Mouse (Mus musculus): ENCODE data around the gene Slc7a5.
A peak's percentile ranks its signal among the peaks of the same experiment; 100 is the strongest.

Gene Slc7a5

GRCm38 (mm10) chr8:121935341-121936294 lies 28.1 kb upstream of the Slc7a5 start:
- DNase-seq (ENCODE audit: low spot score): peak; percentile 72

- no peak for DNase-seq (ENCODE audit: low spot score)
These were observed 27.4 kb upstream of the Slc7a5 start for GRCm38 (mm10) chr8:121934923-121935322.

- peak; percentile 78 for DNase-seq (ENCODE audit: low spot score)
These were observed 27.0 kb upstream of the Slc7a5 start for GRCm38 (mm10) chr8:121934506-121934905.

- no peak for DNase-seq (ENCODE audit: low spot score)
These were observed 25.4 kb upstream of the Slc7a5 start for GRCm38 (mm10) chr8:121932668-121933520.

DNA sequence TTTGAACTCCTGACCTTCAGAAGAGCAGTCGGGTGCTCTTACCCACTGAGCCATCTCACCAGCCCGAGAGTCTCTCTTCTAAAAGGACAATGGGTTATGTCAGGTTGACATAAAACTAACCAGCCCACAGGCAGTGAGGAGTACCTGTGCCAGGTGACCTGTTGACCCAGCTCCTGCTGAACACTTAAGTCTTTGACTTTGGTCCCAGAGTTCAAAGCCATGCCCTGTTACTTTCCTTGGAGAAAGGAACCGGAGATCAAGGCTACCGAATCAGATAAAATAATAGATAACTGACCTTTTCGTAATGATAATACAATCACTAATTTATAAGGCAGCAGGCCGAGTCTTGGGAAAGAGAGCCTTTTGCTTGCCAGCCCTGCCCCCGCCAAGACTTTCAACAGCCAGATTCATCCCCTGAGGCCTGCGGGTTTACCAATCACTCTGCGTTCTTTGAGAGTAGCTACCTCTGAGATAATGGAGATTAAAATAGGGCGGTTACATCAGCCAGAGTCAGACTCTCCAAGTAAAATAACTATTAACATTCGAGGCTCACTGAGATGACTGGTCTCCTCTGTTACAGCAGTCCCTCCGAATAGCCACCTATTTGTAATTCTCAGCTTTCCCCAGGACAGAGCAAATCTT lies 24.7 kb upstream of the Slc7a5 start:
- DNase-seq (ENCODE audit: low spot score): no peak

DNA sequence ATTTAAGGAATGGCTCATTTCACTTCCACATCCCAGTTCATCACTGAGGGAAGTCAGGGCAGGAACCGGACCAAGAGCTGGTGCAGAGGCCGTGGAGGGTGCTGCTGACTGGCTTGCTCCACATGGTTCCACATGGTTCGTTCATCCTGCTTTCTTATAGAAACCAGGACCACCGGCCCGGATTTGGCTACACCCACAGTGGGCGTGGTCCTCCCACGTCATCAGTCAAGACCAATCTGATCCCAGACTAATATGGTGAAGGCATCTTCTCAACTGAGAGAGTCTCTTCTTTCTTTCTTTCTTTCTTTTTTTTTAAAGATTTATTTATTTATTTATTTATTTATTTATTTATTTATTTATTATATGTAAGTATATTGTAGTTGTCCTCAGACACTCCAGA lies 24.1 kb upstream of the Slc7a5 start:
- DNase-seq (ENCODE audit: low spot score): no peak

DNA sequence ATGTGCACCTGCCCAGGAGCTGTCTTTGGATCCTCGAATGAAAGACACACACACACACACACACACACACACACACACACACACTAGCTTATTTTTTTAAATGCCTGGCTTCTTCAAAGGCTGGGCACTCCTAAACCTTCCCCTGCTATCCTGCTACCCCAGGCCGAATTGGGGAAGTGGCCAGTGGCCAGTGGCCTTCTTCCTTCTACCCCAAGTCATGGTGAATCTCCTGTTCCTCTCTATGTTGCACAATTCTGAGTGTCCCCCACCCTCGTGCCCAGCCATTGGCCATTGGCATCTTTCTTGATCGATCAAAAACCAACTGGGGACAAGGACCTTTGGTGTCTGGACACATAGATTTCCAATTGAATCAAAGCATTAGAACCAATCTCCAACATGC lies 22.6 kb upstream of the Slc7a5 start:
- DNase-seq (ENCODE audit: low spot score): no peak

- DNase-seq (ENCODE audit: low spot score): peak; percentile 76
These were observed 19.8 kb upstream of the Slc7a5 start for GRCm38 (mm10) chr8:121927316-121927715.

DNA sequence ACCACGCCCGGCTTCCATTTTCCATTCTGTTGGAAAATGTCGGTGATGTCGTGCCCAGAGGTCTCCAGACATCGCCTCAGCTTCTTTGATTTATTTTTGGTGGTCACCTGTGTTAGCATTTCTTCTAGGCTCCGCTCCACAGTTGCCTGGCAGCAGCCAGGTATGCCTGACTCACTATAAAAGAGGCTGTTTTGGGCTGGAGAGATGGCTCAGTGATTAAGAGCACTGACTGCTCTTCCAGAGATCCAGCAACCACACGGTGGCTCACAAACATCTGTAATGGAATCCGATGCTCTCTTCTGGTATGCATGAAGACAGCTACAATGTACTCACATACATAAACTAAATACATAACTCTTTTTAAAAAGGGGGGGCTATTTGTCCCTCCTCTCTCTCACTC lies 18.8 kb upstream of the Slc7a5 start:
- DNase-seq (ENCODE audit: low spot score): no peak

DNA sequence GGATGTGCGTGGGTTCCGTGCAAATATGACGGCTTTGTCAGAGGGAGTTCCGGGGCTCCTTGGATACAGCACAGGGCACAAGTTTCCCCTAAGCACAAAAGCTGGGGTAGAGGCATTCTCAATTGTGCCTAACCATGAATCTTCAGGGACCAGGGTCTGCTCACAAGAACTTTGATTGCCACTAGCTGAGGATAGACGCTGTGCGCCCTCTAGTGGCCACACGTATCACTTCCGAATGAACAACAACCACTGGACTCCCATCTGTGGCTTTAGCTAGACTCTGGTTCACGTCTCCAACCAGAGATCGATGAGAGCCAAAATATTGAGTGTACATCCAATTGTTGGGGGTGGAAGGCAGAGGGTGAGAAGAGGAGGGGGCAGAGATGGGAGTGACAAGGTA lies 18.1 kb upstream of the Slc7a5 start:
- peak; percentile 95 for DNase-seq (ENCODE audit: low spot score)

DNA sequence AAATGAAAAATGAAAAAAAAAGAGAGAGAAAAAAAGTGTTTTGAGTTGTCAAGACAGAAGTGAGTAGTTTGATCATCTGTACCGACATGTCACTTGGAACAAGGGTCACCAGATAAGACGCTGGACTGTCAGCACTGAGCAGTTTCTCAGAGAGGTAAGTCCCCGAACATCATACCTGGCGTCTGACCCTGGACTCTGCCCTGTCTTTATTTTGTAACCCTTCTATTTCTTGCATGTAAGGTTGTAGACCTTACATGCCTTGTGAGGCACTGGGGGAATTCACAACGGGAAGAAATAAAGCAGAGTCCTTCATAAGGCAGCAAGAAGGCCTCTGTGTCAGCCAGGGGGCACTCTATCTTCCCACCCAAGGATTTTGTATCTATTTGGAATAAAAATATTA lies 17.2 kb upstream of the Slc7a5 start:
- no peak for DNase-seq (ENCODE audit: low spot score)

GRCm38 (mm10) chr8:121922101-121922500 lies 14.6 kb upstream of the Slc7a5 start:
- no peak for DNase-seq (ENCODE audit: low spot score)

- DNase-seq (ENCODE audit: low spot score): no peak
These were observed 14.1 kb upstream of the Slc7a5 start for GRCm38 (mm10) chr8:121921582-121921981.

DNA sequence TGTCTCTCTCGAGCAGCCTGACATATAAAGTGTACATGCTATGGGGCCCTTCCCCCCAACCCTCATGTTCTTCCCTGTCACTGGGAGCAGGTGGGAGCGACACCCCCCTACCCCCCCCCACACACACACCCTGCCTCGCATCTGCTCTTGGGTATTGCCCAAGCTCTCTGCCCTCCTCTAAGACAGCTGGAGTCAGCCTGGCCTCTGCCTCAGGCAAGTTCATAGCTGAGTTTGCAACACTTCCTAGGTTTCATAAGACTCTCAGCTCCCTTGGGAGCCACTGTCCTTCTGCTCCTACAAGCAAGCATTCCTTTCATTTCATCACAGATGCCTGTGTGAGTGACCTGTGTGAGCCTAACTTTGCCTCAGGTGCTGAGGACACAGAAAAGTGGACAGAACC lies 12.2 kb upstream of the Slc7a5 start:
- no peak for DNase-seq (ENCODE audit: low spot score)

- no peak for DNase-seq (ENCODE audit: low spot score)
These were observed 11.7 kb upstream of the Slc7a5 start for GRCm38 (mm10) chr8:121919158-121919557.

DNA sequence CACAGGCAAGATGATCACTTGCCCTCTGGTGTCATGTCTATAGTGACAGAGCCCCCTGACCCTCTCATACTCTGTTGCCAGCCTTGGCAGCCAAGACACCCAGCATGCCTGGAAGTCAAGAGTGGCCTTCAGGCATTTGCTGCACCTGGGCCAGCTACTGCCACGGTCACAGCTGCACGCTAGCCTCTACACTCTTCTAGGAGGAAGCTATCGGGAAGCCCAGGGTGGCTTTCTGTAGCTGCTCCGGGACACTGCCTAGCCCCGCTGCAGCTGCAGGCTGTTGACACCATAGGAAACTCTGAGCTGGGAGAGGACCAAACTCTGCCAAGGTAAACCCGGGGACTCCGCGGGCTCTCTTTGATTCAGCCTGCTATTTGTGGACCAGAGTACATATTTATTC lies 5.9 kb upstream of the Slc7a5 start:
- DNase-seq (ENCODE audit: low spot score): no peak

- DNase-seq (ENCODE audit: low spot score): no peak
These were observed 5.3 kb upstream of the Slc7a5 start for GRCm38 (mm10) chr8:121912831-121913230.

- no peak for DNase-seq (ENCODE audit: low spot score)
These were observed 4.5 kb upstream of the Slc7a5 start for GRCm38 (mm10) chr8:121911987-121912386.

DNA sequence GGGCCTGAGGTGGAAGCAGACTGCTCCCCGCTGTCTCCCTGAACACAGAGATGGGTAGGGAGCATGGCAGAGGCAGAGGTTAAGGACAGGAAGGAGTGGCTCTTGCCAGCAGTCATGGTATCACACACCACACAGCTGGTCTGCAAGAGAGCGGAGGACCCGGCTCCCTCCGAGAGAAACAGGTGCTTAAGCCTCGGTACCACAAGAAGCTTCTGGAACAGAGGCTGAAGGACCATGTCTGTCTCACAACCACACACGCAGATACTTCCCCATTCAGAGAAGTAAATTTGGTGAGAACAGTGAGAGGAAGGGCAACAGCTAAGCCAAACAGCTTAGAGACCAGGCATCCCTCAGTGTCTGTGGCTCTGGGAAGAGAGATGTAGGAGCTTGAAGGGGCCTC lies 3.9 kb upstream of the Slc7a5 start:
- no peak for DNase-seq (ENCODE audit: low spot score)

GRCm38 (mm10) chr8:121909663-121910062 lies 2.2 kb upstream of the Slc7a5 start:
- peak; percentile 91 for DNase-seq (ENCODE audit: low spot score)

DNA sequence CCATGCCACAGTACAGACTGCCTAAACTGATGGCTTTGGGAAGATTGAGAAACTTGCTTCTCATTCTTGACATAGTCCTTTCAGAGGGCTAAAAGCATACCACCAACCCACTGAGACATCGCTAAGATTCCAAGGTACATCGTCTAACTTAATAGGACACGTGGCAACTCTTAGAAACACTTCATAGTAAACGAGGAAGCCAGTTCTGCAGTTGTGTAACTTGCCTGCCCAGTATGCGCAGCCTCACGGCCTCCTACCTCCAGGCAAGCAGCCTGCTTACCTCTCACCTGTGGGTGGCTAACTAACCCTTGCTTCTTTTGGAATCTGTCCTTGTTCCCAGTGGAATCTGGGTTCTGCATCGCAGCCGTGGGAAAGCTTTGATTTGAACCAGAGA lies 1.7 kb upstream of the Slc7a5 start:
- no peak for DNase-seq (ENCODE audit: low spot score)

- no peak for DNase-seq (ENCODE audit: low spot score)
These were observed 1.1 kb upstream of the Slc7a5 start for GRCm38 (mm10) chr8:121908378-121909147.

All from retina, embryonic 14.5 days (tissue).